Mouse (Mus musculus) heart, adult 2 months (tissue): ENCODE data around the gene Ubr3. TPM values are rescaled to one million over a fixed set of nuclear protein-coding genes. Genes with fewer than 3 reads are reported as not detected.

Source experiments
- DNase-seq, 2 experiments: peaks; one replicate each; pipeline ENCODE4 v3.0.0; 2021
- H3K27ac ChIP-seq: fragments of 200-600 bp; 2 replicates; pipeline ENCODE4 v1.8.1; 2022
- H3K27me3 ChIP-seq: fragments of 200-500 bp; 2 replicates; pipeline ENCODE4 v1.6.1; 2012; ENCODE audit warnings: mild to moderate bottlenecking, low read length, inconsistent platforms, mixed read lengths; ENCODE audit not compliant: control insufficient read depth, insufficient read depth
- H3K36me3 ChIP-seq: fragments of 200-500 bp; 2 replicates; pipeline ENCODE4 v1.6.1; 2012; ENCODE audit warnings: low read length, inconsistent platforms; ENCODE audit not compliant: control insufficient read depth, insufficient read depth
- H3K4me1 ChIP-seq: fragments of 200-500 bp; 2 replicates; pipeline ENCODE4 v1.6.1; 2011; ENCODE audit warnings: low read length; ENCODE audit not compliant: control insufficient read depth, insufficient read depth
- H3K4me3 ChIP-seq: fragments of 200-600 bp; 2 replicates; pipeline ENCODE4 v1.8.1; 2022
- H3K79me2 ChIP-seq: fragments of 200-500 bp; replicated peaks from 2 replicates; pipeline ENCODE4 v1.6.1; 2012; ENCODE audit warnings: mild to moderate bottlenecking, inconsistent platforms, low read length, moderate library complexity, mixed read lengths; ENCODE audit not compliant: control insufficient read depth, insufficient read depth
- H3K9ac ChIP-seq: fragments of 200-500 bp; 2 replicates; pipeline ENCODE4 v1.6.1; 2012; ENCODE audit warnings: low read depth, mild to moderate bottlenecking, control low read depth, inconsistent platforms, low read length, mixed read lengths
- CTCF ChIP-seq: fragments of 200-600 bp; IDR thresholded peaks from 2 replicates; pipeline ENCODE4 v1.8.1; 2022; ENCODE audit warnings: antibody characterized with exemption, mild to moderate bottlenecking, moderate library complexity
- EP300 ChIP-seq: fragments of 200-500 bp; IDR thresholded peaks from 2 replicates; pipeline ENCODE4 v1.6.1; 2011; ENCODE audit warnings: low read depth, low read length, control low read depth; ENCODE audit not compliant: insufficient read depth
- POLR2A ChIP-seq: fragments of 200-500 bp; IDR thresholded peaks from 2 replicates; pipeline ENCODE4 v1.6.1; 2011; ENCODE audit warnings: mild to moderate bottlenecking, low read depth, low read length, control low read depth; ENCODE audit not compliant: insufficient read depth
- WGBS: fragments of 180-500 bp; shearing (Covaris S2); methylation state at CpG from one replicate; pipeline ENCODE4 v1.1.7; 2018; 5-methylcytosine and 5-hydroxymethylcytosine counted together
- intact Hi-C: fragments of 180-260 bp; cut with DNase I; formaldehyde crosslinking; loops from one replicate; pipeline ENCODE4 v1.15.1; 2025
- polyA plus RNA-seq: library from polyadenylated mRNA; depleted of rRNA; stranded (reverse); fragments of >200 nt; gene quantifications from 2 replicates; pipeline ENCODE4 v1.2.3, GENCODE M21; 2012; rRNA removed
- total RNA-seq, 2 experiments: library from RNA; stranded (reverse); gene quantifications; 2 replicates each; pipeline ENCODE4 v1.2.3; 2021

The Ubr3 gene
- total and polyA plus RNA-seq, 3 experiments, result 26.0 to 117 (median 112) TPM

DNA sequence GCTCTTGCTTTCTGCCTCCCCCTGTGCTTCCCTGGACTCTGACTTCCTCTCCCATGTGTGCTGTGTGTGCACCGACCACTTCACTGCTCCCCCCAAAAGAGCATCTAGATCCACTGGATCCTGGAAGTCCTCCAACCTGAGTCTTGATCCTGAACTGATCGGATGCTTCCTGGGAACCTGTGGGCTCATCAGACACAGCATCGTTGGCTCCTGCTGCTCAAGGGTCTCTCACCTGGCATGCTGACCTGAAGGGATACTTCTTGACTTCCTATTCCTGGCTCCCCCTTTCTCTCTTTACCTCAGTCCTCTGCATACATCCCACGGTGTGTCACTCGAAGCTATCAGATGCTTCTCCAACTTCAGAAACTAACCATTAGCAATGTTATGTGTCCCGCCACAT lies 168.1 kb downstream of the Ubr3 start:
- 78% methylated on average over 6 of the region's 6 CpGs for WGBS

DNA sequence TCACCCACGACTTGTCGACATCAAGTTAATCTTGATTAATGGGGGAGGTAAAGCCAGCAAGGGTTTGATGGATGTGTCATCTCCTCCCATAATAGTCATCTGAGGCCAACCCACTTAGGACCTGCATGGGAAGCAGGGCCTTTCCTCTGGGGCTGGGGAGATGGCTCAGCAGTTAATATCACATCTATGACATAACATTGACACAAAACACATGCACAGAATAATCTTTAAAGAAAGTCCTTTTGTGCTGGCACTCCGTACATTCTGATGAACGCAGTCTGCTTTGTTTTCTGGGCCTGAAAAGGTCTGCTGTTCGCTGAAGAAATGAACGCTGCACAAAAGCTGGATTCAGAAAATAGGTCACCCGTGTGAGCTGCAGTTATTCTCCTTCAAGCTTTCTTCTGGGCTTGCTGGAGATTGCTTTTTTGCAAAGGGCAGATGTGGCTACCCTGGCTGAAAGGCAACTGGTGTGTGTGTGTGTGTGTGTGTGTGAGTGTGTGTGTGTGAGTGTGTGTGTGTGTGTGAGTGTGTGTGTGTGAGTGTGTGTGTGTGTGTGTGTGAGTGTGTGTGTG lies 168.8 kb downstream of the Ubr3 start:
- WGBS, result 64% methylated on average over 7 of the region's 7 CpGs
- TF ChIP-seq CTCF, result no peak
- TF ChIP-seq POLR2A, result no peak
- no peak for TF ChIP-seq EP300
- H3K79me2 ChIP-seq, result no peaks in the 10 kb centered on the region
- H3K4me1 ChIP-seq, result no peaks in the 10 kb centered on the region; the same call in 1 of the 2 replicates
- DNase-seq, result no peak
- H3K36me3 ChIP-seq, result no peaks in the 10 kb centered on the region
- H3K9ac ChIP-seq, result no peak overlapping the region
- intact Hi-C loops, result no loop called here
- H3K4me3 ChIP-seq, result no peak overlapping the region
- no peak overlapping the region for H3K27ac ChIP-seq
- H3K27me3 ChIP-seq, result no peaks in the 10 kb centered on the region; the same call in 1 of the 2 replicates

More for the DNA sequence above, 168.1 kb downstream of the Ubr3 start:
- Histone ChIP-seq H3K4me1 (no peaks in the 10 kb centered on the region; the same call in 1 of the 2 replicates), H3K27ac (no peak overlapping the region), H3K27me3 (no peaks in the 10 kb centered on the region; the same call in 1 of the 2 replicates), H3K36me3 (no peaks in the 10 kb centered on the region), H3K4me3 (no peak overlapping the region), H3K9ac (no peak overlapping the region), H3K79me2 (no peaks in the 10 kb centered on the region)
- intact Hi-C loops, result no loop called here
- DNase-seq, result no peak
- TF ChIP-seq CTCF, result no peak

DNA sequence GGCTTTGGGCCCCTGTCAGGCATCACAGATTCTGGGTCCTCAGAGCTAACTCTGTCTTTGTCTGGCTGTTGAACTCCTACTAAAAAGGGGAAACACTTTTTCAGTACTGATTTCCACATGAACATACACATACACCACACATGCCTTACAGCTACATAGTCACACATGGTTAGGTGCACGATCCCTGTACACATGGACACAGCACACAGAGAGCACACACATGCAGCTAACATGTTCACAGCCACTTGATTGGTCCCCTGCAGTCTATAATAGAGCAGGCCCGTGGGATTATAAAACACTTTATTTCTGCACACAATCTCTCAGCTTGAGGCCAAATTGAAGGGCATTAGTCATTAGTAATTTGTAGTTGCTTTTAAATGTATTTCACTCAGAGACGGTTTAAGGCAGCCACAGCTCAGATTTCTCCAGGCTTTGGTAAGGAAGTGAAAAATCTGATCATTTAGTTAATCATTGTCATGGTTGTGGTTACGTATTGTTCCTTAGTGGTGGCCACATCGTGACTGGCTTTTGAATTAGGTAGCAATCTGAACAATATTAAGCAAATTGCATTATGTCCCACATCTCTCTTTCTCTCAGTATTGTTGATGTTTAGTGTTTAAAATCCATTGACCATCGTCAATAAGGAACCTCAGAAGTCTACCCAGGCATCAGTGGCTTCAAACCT lies 169.4 kb downstream of the Ubr3 start:
- 82% methylated on average over 6 of the region's 6 CpGs for WGBS
- intact Hi-C loops, result no loop called here
- DNase-seq, result no peak
- no peak overlapping the region for H3K27ac ChIP-seq
- H3K27me3 ChIP-seq, result no peaks in the 10 kb centered on the region; the same call in 1 of the 2 replicates
- no peak overlapping the region for H3K9ac ChIP-seq
- H3K79me2 ChIP-seq, result no peaks in the 10 kb centered on the region
- no peaks in the 10 kb centered on the region for H3K36me3 ChIP-seq
- no peak overlapping the region for H3K4me3 ChIP-seq
- no peaks in the 10 kb centered on the region; the same call in 1 of the 2 replicates for H3K4me1 ChIP-seq
- TF ChIP-seq CTCF (no peak), POLR2A (no peak), EP300 (no peak)

DNA sequence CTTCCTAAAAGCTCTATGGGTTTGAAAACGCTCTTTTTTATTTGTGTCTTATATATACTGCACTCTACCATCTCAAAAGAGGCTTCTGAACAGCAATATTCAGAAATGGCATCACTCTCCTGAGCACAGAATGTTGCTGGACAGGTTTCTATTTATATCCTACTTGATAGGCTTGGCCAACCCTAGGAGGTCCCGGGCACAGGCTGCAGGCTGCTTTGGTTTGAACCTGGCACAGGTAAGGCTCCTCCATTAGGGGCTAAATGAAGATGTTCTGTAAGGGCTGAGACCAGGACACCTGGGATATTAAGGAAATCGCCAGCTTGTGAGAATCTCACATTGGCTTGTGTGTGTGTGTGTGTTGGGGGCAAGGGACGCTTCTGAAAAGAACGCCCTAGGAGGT lies 172.8 kb downstream of the Ubr3 start:
- WGBS, result 71% methylated on average over 5 of the region's 5 CpGs
- no peaks in the 10 kb centered on the region for H3K79me2 ChIP-seq

More for the DNA sequence above, 172.8 kb downstream of the Ubr3 start:
- DNase-seq, result no peak
- intact Hi-C loops, result no loop called here
- H3K36me3 ChIP-seq, result no peaks in the 10 kb centered on the region
- H3K4me3 ChIP-seq, result no peak overlapping the region
- no peaks in the 10 kb centered on the region for H3K27me3 ChIP-seq
- H3K27ac ChIP-seq, result no peak overlapping the region
- TF ChIP-seq CTCF, result no peak
- no peak for TF ChIP-seq POLR2A
- no peak for TF ChIP-seq EP300
- H3K9ac ChIP-seq, result no peak overlapping the region
- no peaks in the 10 kb centered on the region; the same call in 1 of the 2 replicates for H3K4me1 ChIP-seq

Other genes with a start within 250 kb of the Ubr3 start
- 10 to 100 TPM; 67.3 to 75.7 TPM for gene Klhl41, start 227.1 kb upstream of the Ubr3 start, total RNA-seq
- gene Klhl41, start 227.1 kb upstream of the Ubr3 start, polyA plus RNA-seq, result 19.3 and 40.7 TPM in 2 replicates
- gene Fastkd1, start 183.7 kb upstream of the Ubr3 start, total RNA-seq, result 10 to 100 TPM; 27.1 to 33.1 TPM
- 8.8 and 17.2 TPM in 2 replicates for gene Fastkd1, start 183.7 kb upstream of the Ubr3 start, polyA plus RNA-seq
- 10 to 100 TPM; 35.5 to 36.2 TPM for gene Ppig, start 174.7 kb upstream of the Ubr3 start, total RNA-seq
- gene Ppig, start 174.7 kb upstream of the Ubr3 start, polyA plus RNA-seq, result 1.7 and 4.4 TPM in 2 replicates
- gene Ccdc173, start 107.7 kb upstream of the Ubr3 start, total RNA-seq, result under 1 TPM; 0.59 to 0.65 TPM
- gene Ccdc173, start 107.7 kb upstream of the Ubr3 start, polyA plus RNA-seq, result 0.12 and 0.23 TPM in 2 replicates
- gene Phospho2, start 107.6 kb upstream of the Ubr3 start, total RNA-seq, result 10 to 100 TPM; 25.3 to 26.8 TPM
- 14.5 and 18.2 TPM in 2 replicates for gene Phospho2, start 107.6 kb upstream of the Ubr3 start, polyA plus RNA-seq
- 10 to 100 TPM; 31.8 to 32.3 TPM for gene Klhl23, start 75.3 kb upstream of the Ubr3 start, total RNA-seq
- 10.3 and 24.2 TPM in 2 replicates for gene Klhl23, start 75.3 kb upstream of the Ubr3 start, polyA plus RNA-seq
- 10 to 100 TPM; 58.4 to 64.0 TPM for gene Ssb, start 35.7 kb upstream of the Ubr3 start, total RNA-seq
- 4.3 and 10.7 TPM in 2 replicates for gene Ssb, start 35.7 kb upstream of the Ubr3 start, polyA plus RNA-seq
- gene Mettl5, start 11.6 kb upstream of the Ubr3 start, total RNA-seq, result 10 to 100 TPM; 20.4 to 24.9 TPM
- gene Mettl5, start 11.6 kb upstream of the Ubr3 start, polyA plus RNA-seq, result 5.5 and 7.2 TPM in 2 replicates
- gene Myo3b, start 141.9 kb downstream of the Ubr3 start, total RNA-seq, result under 1 TPM in 1 of 2 experiments, not detected in 1; 0.08 TPM
- not detected in 2 replicates for gene Myo3b, start 141.9 kb downstream of the Ubr3 start, polyA plus RNA-seq